Mouse (Mus musculus): ENCODE data around the gene Trim39.

Trim39 gene

GRCm38 (mm10) chr17:36271586-36272256 is at the start of gene Trim39:
Trim39 (minus strand) TSS chr17:36272247.
- DNase-seq (ENCODE audit: low spot score in 2 of 2), result peak; percentile 79

- no peak for DNase-seq (ENCODE audit: low spot score in 2 of 2)
Measured at GRCm38 (mm10) chr17:36315689-36316253, 43.7 kb upstream of the Trim39 start.

- DNase-seq (ENCODE audit: low spot score in 2 of 2), result peak; percentile 60 to 68
Measured at GRCm38 (mm10) chr17:36315041-36315688, 43.1 kb upstream of the Trim39 start.

GRCm38 (mm10) chr17:36314511-36314910 is 42.5 kb upstream of the Trim39 start:
- no peak for DNase-seq (ENCODE audit: low spot score in 2 of 2)

- no peak for DNase-seq (ENCODE audit: low spot score in 2 of 2)
Measured at GRCm38 (mm10) chr17:36309293-36309692, 37.2 kb upstream of the Trim39 start.

- DNase-seq (ENCODE audit: low spot score in 2 of 2), result peak; percentile 51 to 55
Measured at GRCm38 (mm10) chr17:36308855-36309254, 36.8 kb upstream of the Trim39 start.

GRCm38 (mm10) chr17:36286390-36286789 is 14.3 kb upstream of the Trim39 start, which contains the start of gene H2-M10.2:
H2-M10.2 (minus strand) TSS chr17:36286490.
- no peak for DNase-seq (ENCODE audit: low spot score in 2 of 2)

- DNase-seq (ENCODE audit: low spot score in 2 of 2), result no peak
Measured at GRCm38 (mm10) chr17:36281521-36282245, 9.6 kb upstream of the Trim39 start.

- no peak for DNase-seq (ENCODE audit: low spot score in 2 of 2)
Measured at GRCm38 (mm10) chr17:36274776-36275175, 2.7 kb upstream of the Trim39 start.

GRCm38 (mm10) chr17:36273796-36274195 is 1.7 kb upstream of the Trim39 start:
- DNase-seq (ENCODE audit: low spot score in 2 of 2), result no peak

GRCm38 (mm10) chr17:36272643-36273366 is 758 bp upstream of the Trim39 start:
- no peak for DNase-seq (ENCODE audit: low spot score in 2 of 2)

GRCm38 (mm10) chr17:36270956-36271585 is 976 bp downstream of the Trim39 start:
- DNase-seq (ENCODE audit: low spot score in 2 of 2), result peak; percentile 84 to 87

GRCm38 (mm10) chr17:36265834-36266233 is 6.2 kb downstream of the Trim39 start:
- DNase-seq (ENCODE audit: low spot score in 2 of 2), result no peak

- no peak for DNase-seq (ENCODE audit: low spot score in 2 of 2)
Measured at GRCm38 (mm10) chr17:36264273-36264925, 7.6 kb downstream of the Trim39 start.

GRCm38 (mm10) chr17:36261511-36262166 is 10.4 kb downstream of the Trim39 start:
- DNase-seq (ENCODE audit: low spot score in 2 of 2), result no peak

- DNase-seq (ENCODE audit: low spot score in 2 of 2), result no peak
Measured at GRCm38 (mm10) chr17:36257969-36258368, 14.1 kb downstream of the Trim39 start, which contains the start of gene Rpp21. Rpp21 (minus strand) TSS chr17:36258069.

- peak; percentile 67 to 75 for DNase-seq (ENCODE audit: low spot score in 2 of 2)
Measured at GRCm38 (mm10) chr17:36257241-36257947, 14.7 kb downstream of the Trim39 start.

GRCm38 (mm10) chr17:36253087-36253600 is 18.9 kb downstream of the Trim39 start:
- DNase-seq (ENCODE audit: low spot score in 2 of 2), result no peak

GRCm38 (mm10) chr17:36252250-36252876 is 19.7 kb downstream of the Trim39 start:
- no peak for DNase-seq (ENCODE audit: low spot score in 2 of 2)

All from frontal cortex, postnatal 25 days (tissue).